Mouse (Mus musculus): ENCODE measurements around the gene Rab8a.

Rab8a gene

DNA sequence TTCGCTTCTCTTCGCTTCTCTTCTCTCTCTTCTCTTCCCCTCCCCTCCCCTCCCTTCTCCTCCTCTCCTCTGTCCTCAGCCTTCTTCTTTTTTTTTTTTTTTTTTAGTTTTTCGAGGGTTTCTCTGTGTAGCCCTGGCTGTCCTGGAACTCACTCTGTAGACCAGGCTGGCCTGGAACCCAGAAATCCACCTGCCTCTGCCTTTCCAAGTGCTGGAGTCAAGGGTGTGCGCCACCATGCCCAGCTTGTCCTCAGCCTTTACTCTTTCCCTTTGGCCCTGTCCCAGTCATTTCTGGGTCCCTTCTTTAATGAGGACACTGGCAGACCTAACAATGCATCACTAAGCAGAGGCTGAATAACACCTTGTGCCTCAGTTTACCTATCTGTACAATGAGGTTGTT lies 52.5 kb downstream of the Rab8a start, which contains the start of gene Gm11034:
Gene Gm11034, minus strand, starts transcription at position 101 of the 400 bp plus-strand sequence.
- 78% methylated on average over 4 of the region's 4 CpGs for WGBS

DNA sequence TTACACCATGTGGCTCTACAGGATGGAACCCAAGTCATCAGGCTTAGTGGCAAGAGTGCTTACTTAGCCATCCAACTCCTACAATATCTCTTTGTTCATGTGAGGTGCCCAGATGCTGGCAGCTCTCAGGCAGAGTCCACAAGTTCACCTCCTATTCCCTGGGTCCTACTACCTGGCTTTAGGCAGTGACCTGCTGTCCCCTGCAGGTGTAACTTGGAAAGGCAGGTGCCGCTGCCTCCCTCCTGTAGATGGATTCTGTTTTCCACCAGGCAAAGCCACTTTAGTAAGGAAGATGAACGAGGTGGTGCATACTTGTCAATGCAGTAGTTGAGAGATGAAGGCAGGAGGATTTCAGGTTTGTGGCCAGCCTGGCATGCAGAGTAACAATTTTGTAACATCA lies 54.1 kb downstream of the Rab8a start:
- WGBS: 53% methylated on average over 2 of the region's 2 CpGs

DNA sequence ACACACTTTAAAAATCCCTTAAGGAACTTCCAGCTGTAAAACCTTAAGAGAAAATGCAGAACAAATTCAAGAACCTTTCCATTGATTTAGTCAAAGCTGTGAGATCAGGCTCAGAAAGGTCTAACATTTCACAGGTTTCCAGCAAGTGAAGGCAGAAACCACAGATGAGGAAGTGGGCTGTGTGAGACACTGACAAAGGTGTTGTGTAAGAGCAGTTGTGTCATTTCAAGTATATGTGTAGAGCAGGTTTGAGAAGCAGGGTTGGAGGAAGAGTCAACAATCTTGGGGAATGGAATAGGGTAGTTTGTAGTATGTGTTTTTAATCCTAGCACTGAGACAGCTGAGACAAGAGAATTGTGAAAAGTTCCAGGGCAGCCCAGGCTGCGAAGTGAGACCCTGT lies 54.9 kb downstream of the Rab8a start:
- WGBS: 62% methylated on average over 1 of the region's 1 CpGs

GRCm38 (mm10) chr8:72218781-72219540 lies 58.0 kb downstream of the Rab8a start:
- 71% methylated on average over 10 of the region's 10 CpGs for WGBS

GRCm38 (mm10) chr8:72219541-72220363 lies 58.8 kb downstream of the Rab8a start, which contains the start of gene Fam32a:
TSS of gene Fam32a (plus strand) at chr8:72219730.
- 12% methylated on average over 39 of the region's 39 CpGs for WGBS

- WGBS: 78% methylated on average over 4 of the region's 4 CpGs
Observed at GRCm38 (mm10) chr8:72220758-72221157, 59.8 kb downstream of the Rab8a start.

DNA sequence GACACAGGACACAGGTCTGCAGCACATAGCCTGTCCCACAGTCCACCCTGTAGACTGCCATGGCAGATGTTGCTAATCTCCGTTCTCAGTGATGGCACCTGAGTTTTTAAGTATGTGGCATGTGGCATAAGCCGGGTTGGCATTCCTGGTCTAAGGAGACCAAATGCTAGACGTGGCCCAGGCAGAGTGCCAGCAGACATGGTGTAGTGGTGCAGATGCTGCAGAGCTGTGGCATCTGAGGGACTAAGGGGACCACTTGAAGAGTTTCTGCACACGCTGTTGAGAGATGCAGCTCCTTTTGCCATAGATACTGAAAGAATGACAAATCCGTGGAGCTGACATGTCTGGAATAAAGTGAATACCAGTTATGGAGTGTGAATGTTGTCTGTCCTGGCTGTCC lies 61.7 kb downstream of the Rab8a start:
- 86% methylated on average over 5 of the region's 5 CpGs for WGBS
